Mouse (Mus musculus): ENCODE results near the gene Psmc5. TPM values are rescaled to one million over a fixed set of nuclear protein-coding genes. Genes with fewer than 3 reads are reported as not detected.

The Psmc5 gene
- total and polyA plus RNA-seq, 3 experiments, result 44.0 to 90.7 (median 64.1) TPM

- TF ChIP-seq GATA2 (IDR thresholded peaks at IDR 0.05; ENCODE audit: borderline replicate concordance, low read depth, low read length), result no peak
- TF ChIP-seq POLR2AphosphoS5 (IDR thresholded peaks at IDR 0.05; ENCODE audit: insufficient replicate concordance, low read depth, low read length), result no peak
- TF ChIP-seq TAL1 (conservative IDR thresholded peaks at IDR 0.05; ENCODE audit: low read depth, low read length), result no peak
- TF ChIP-seq CTCF (IDR thresholded peaks at IDR 0.05; ENCODE audit: low read depth, low read length), result no peak
- TF ChIP-seq GATA1 (IDR thresholded peaks at IDR 0.05; ENCODE audit: borderline replicate concordance, low read length), result no peak
- ATAC-seq (ENCODE audit: extremely low read depth, insufficient number of reproducible peaks, low FRiP score, poor library complexity, severe bottlenecking), result peak; percentile 57; the same call in 1 of the 2 replicates
Measured at GRCm38 (mm10) chr11:106276454-106276853, 20.5 kb downstream of the Psmc5 start, which contains the start of gene Tcam1. TSS of gene Tcam1 (plus strand) at chr11:106276672.

DNA sequence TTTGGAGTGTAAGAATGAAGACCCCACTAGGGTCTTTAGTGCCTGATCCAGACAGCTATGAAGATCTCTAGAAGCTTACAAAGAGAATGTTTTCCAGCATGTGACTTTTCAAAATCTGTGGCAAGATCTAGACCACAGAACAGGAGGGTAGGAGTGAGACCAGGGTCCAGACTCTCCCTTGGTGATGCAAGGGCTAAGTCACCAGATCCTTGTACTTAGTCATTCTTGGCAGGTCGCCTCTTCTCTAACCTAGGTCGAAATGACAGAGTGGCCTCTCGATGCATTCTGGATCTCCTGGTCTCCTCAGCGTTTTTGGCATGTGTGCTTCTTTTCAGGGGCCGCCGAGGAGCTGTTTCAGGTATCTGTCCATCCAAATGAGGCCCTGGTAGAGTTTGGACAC lies 26.5 kb downstream of the Psmc5 start:
- H3K9me3 ChIP-seq (replicated peaks), result no peaks in the 10 kb centered on the region
- no peak for DNase-seq (ENCODE audit: low spot score)
- no peak for TF ChIP-seq CTCF (IDR thresholded peaks at IDR 0.05; ENCODE audit: low read depth, low read length)
- TF ChIP-seq POLR2AphosphoS5 (IDR thresholded peaks at IDR 0.05; ENCODE audit: insufficient replicate concordance, low read depth, low read length), result no peak
- no peak for TF ChIP-seq TAL1 (conservative IDR thresholded peaks at IDR 0.05; ENCODE audit: low read depth, low read length)
- no peak for TF ChIP-seq GATA2 (IDR thresholded peaks at IDR 0.05; ENCODE audit: borderline replicate concordance, low read depth, low read length)
- no peak for TF ChIP-seq GATA1 (IDR thresholded peaks at IDR 0.05; ENCODE audit: borderline replicate concordance, low read length)
- H3K4me1 ChIP-seq (ENCODE audit: insufficient read depth, low read depth, low read length), result no peaks in the 10 kb centered on the region
- ATAC-seq (ENCODE audit: extremely low read depth, insufficient number of reproducible peaks, low FRiP score, poor library complexity, severe bottlenecking), result no peak
- no peaks in the 10 kb centered on the region for H3K36me3 ChIP-seq (replicated peaks)
- peaks cover 66% of the 10 kb centered on the region for H3K27me3 ChIP-seq (ENCODE audit: insufficient read depth, low read length)
- no peak overlapping the region for H3K4me3 ChIP-seq (ENCODE audit: low read depth, low read length)

More at GRCm38 (mm10) chr11:106276454-106276853, 20.5 kb downstream of the Psmc5 start, which contains the start of gene Tcam1:
- Histone ChIP-seq H3K27me3 (ENCODE audit: insufficient read depth, low read length) (peaks cover 24% of the 10 kb centered on the region), H3K4me1 (ENCODE audit: insufficient read depth, low read depth, low read length) (peaks cover 35% of the 10 kb centered on the region), H3K4me3 (ENCODE audit: low read depth, low read length) (peak within 1 kb of the TSS; percentile 59; the same call in 1 of the 2 replicates), H3K9me3 (replicated peaks) (no peaks in the 10 kb centered on the region), H3K36me3 (replicated peaks) (peaks cover 1% of the 10 kb centered on the region)
- peak; percentile 64 for DNase-seq (ENCODE audit: low spot score)

DNA sequence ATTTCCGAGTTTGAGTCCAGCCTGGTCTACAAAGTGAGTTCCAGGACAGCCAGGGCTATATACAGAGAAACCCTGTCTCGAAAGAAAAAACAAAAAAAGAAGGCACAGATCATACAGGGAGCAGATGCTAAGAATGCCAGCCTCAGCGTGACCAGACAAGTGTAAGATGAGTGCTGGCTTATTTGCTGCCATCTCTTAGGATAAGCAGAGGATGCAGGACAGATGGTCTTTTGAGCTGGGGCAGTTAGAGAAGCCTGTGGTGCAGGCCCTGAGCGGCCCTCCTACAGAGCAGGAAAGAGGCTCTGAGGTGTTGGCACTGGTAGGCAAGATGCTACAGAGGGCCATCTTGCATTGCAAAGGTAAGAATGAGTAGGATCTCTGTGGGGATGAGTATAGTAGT lies 27.4 kb downstream of the Psmc5 start:
- TF ChIP-seq GATA1 (IDR thresholded peaks at IDR 0.05; ENCODE audit: borderline replicate concordance, low read length) (no peak), CTCF (IDR thresholded peaks at IDR 0.05; ENCODE audit: low read depth, low read length) (no peak), POLR2AphosphoS5 (IDR thresholded peaks at IDR 0.05; ENCODE audit: insufficient replicate concordance, low read depth, low read length) (no peak), TAL1 (conservative IDR thresholded peaks at IDR 0.05; ENCODE audit: low read depth, low read length) (no peak), GATA2 (IDR thresholded peaks at IDR 0.05; ENCODE audit: borderline replicate concordance, low read depth, low read length) (no peak)
- Histone ChIP-seq H3K9me3 (replicated peaks) (no peaks in the 10 kb centered on the region), H3K36me3 (replicated peaks) (no peaks in the 10 kb centered on the region), H3K4me3 (ENCODE audit: low read depth, low read length) (no peak overlapping the region), H3K4me1 (ENCODE audit: insufficient read depth, low read depth, low read length) (no peaks in the 10 kb centered on the region), H3K27me3 (ENCODE audit: insufficient read depth, low read length) (peaks cover 66% of the 10 kb centered on the region)
- ATAC-seq (ENCODE audit: extremely low read depth, insufficient number of reproducible peaks, low FRiP score, poor library complexity, severe bottlenecking) (no peak), DNase-seq (ENCODE audit: low spot score) (no peak)

- DNase-seq (ENCODE audit: low spot score) (no peak), ATAC-seq (ENCODE audit: extremely low read depth, insufficient number of reproducible peaks, low FRiP score, poor library complexity, severe bottlenecking) (no peak)
- no peaks in the 10 kb centered on the region for H3K36me3 ChIP-seq (replicated peaks)
- H3K9me3 ChIP-seq (replicated peaks), result no peaks in the 10 kb centered on the region
- no peak for TF ChIP-seq GATA1 (IDR thresholded peaks at IDR 0.05; ENCODE audit: borderline replicate concordance, low read length)
- no peak for TF ChIP-seq GATA2 (IDR thresholded peaks at IDR 0.05; ENCODE audit: borderline replicate concordance, low read depth, low read length)
- TF ChIP-seq TAL1 (conservative IDR thresholded peaks at IDR 0.05; ENCODE audit: low read depth, low read length), result no peak
- TF ChIP-seq POLR2AphosphoS5 (IDR thresholded peaks at IDR 0.05; ENCODE audit: insufficient replicate concordance, low read depth, low read length), result no peak
- no peak for TF ChIP-seq CTCF (IDR thresholded peaks at IDR 0.05; ENCODE audit: low read depth, low read length)
- H3K4me1 ChIP-seq (ENCODE audit: insufficient read depth, low read depth, low read length), result no peaks in the 10 kb centered on the region
- H3K27me3 ChIP-seq (ENCODE audit: insufficient read depth, low read length), result peaks cover 63% of the 10 kb centered on the region
- no peak overlapping the region for H3K4me3 ChIP-seq (ENCODE audit: low read depth, low read length)
Measured at GRCm38 (mm10) chr11:106284126-106284525, 28.2 kb downstream of the Psmc5 start.

GRCm38 (mm10) chr11:106286206-106286605 lies 30.3 kb downstream of the Psmc5 start:
- DNase-seq (ENCODE audit: low spot score) (no peak), ATAC-seq (ENCODE audit: extremely low read depth, insufficient number of reproducible peaks, low FRiP score, poor library complexity, severe bottlenecking) (no peak)
- TF ChIP-seq GATA2 (IDR thresholded peaks at IDR 0.05; ENCODE audit: borderline replicate concordance, low read depth, low read length) (no peak), GATA1 (IDR thresholded peaks at IDR 0.05; ENCODE audit: borderline replicate concordance, low read length) (no peak), TAL1 (conservative IDR thresholded peaks at IDR 0.05; ENCODE audit: low read depth, low read length) (no peak), POLR2AphosphoS5 (IDR thresholded peaks at IDR 0.05; ENCODE audit: insufficient replicate concordance, low read depth, low read length) (no peak), CTCF (IDR thresholded peaks at IDR 0.05; ENCODE audit: low read depth, low read length) (no peak)
- no peaks in the 10 kb centered on the region for H3K36me3 ChIP-seq (replicated peaks)
- peaks cover 6% of the 10 kb centered on the region for H3K4me1 ChIP-seq (ENCODE audit: insufficient read depth, low read depth, low read length)
- no peak overlapping the region for H3K4me3 ChIP-seq (ENCODE audit: low read depth, low read length)
- H3K9me3 ChIP-seq (replicated peaks), result no peaks in the 10 kb centered on the region
- peaks cover 66% of the 10 kb centered on the region for H3K27me3 ChIP-seq (ENCODE audit: insufficient read depth, low read length)

- Histone ChIP-seq H3K27me3 (ENCODE audit: insufficient read depth, low read length) (peaks cover 68% of the 10 kb centered on the region), H3K36me3 (replicated peaks) (no peaks in the 10 kb centered on the region), H3K4me1 (ENCODE audit: insufficient read depth, low read depth, low read length) (peaks cover 6% of the 10 kb centered on the region), H3K9me3 (replicated peaks) (no peaks in the 10 kb centered on the region), H3K4me3 (ENCODE audit: low read depth, low read length) (no peak overlapping the region)
- DNase-seq (ENCODE audit: low spot score), result no peak
- ATAC-seq (ENCODE audit: extremely low read depth, insufficient number of reproducible peaks, low FRiP score, poor library complexity, severe bottlenecking), result no peak
- TF ChIP-seq CTCF (IDR thresholded peaks at IDR 0.05; ENCODE audit: low read depth, low read length), result no peak
Measured at GRCm38 (mm10) chr11:106286987-106287386, 31.0 kb downstream of the Psmc5 start.
